In genomic region chr6:118574351-118574750, GRCm38 (mm10) we compare ENCODE assay signal across 11 mouse cellular contexts. TPM values are rescaled to one million over a fixed set of nuclear protein-coding genes. Genes with fewer than 3 reads are reported as not detected.
DNase-seq lines count a peak whose midpoint lies in the region; ATAC-seq lines count a peak whose summit lies in the region.
"Had no signal": no experiment of that assay in that cellular context is flagged by ENCODE, and none has a peak within 500 bp of the region (broad histone marks: within the 10 kb centered on the region; RNA-seq: fewer than 3 reads in every experiment).

No protein-coding gene starts in this region.

- no peak for ATAC-seq in kidney, embryonic 15.5 days (replicated peaks; ENCODE audit: low FRiP score)
- ATAC-seq in hindbrain, embryonic 15.5 days (ENCODE audit: low FRiP score, low read depth) = peak; percentile 59; the same call in 1 of the 2 replicates
- ATAC-seq in limb, embryonic 13.5 days (ENCODE audit: low FRiP score, low read depth) = 0 out of 2 replicates have a peak, but pooled peaks have one; percentile 48
- ATAC-seq in CD4-positive, CD25-positive, alpha-beta regulatory T cell, adult 4 months = no peak
- ATAC-seq: activated CD4-positive, CD25-positive, alpha-beta regulatory T cell, adult 4 months had no signal

- WGBS in kidney, embryonic 15.5 days = 72% methylated on average over 6 of the region's 6 CpGs
- WGBS in hindbrain, embryonic 15.5 days = 70% methylated on average over 6 of the region's 6 CpGs
- WGBS in limb, embryonic 13.5 days = 45% methylated on average over 6 of the region's 6 CpGs

- H3K27me3 ChIP-seq in kidney, embryonic 15.5 days = no peaks in the 10 kb centered on the region
- H3K27me3 ChIP-seq in hindbrain, embryonic 15.5 days = no peaks in the 10 kb centered on the region
- no peaks in the 10 kb centered on the region for H3K27me3 ChIP-seq in limb, embryonic 13.5 days

- no peaks in the 10 kb centered on the region for H3K4me1 ChIP-seq in kidney, embryonic 15.5 days
- peaks cover 7% of the 10 kb centered on the region; the same call in 1 of the 2 replicates for H3K4me1 ChIP-seq in hindbrain, embryonic 15.5 days (replicated peaks)
- peaks cover 7% of the 10 kb centered on the region; the same call in 1 of the 2 replicates for H3K4me1 ChIP-seq in limb, embryonic 13.5 days

- no peaks in the 10 kb centered on the region for H3K36me3 ChIP-seq in kidney, embryonic 15.5 days
- H3K36me3 ChIP-seq in hindbrain, embryonic 15.5 days = no peaks in the 10 kb centered on the region
- no peaks in the 10 kb centered on the region for H3K36me3 ChIP-seq in limb, embryonic 13.5 days

- H3K27ac ChIP-seq in kidney, embryonic 15.5 days = no peak overlapping the region
- H3K27ac ChIP-seq in hindbrain, embryonic 15.5 days (replicated peaks) = peak overlapping the region; percentile 49; the same call in 1 of the 2 replicates
- no peak overlapping the region for H3K27ac ChIP-seq in limb, embryonic 13.5 days

- H3K4me3 ChIP-seq in kidney, embryonic 15.5 days (replicated peaks) = no peak overlapping the region
- no peak overlapping the region for H3K4me3 ChIP-seq in hindbrain, embryonic 15.5 days
- H3K4me3 ChIP-seq in limb, embryonic 13.5 days = no peak overlapping the region

- no peaks in the 10 kb centered on the region for H3K9me3 ChIP-seq in kidney, embryonic 15.5 days (replicated peaks)
- H3K9me3 ChIP-seq in hindbrain, embryonic 15.5 days = no peaks in the 10 kb centered on the region
- no peaks in the 10 kb centered on the region for H3K9me3 ChIP-seq in limb, embryonic 13.5 days

- intact Hi-C loops in left cerebral cortex, postnatal 10 days (cut with DNase I) = no loop called here

- no peak overlapping the region for H3K4me2 ChIP-seq in kidney, embryonic 15.5 days
- no peak overlapping the region; the same call in 1 of the 2 replicates for H3K4me2 ChIP-seq in hindbrain, embryonic 15.5 days
- no peak overlapping the region for H3K4me2 ChIP-seq in limb, embryonic 13.5 days (replicated peaks)
- H3K4me2 ChIP-seq: heart, embryonic 11.5 days had no signal

- no peak overlapping the region for H3K9ac ChIP-seq in kidney, embryonic 15.5 days
- H3K9ac ChIP-seq in hindbrain, embryonic 15.5 days = no peak overlapping the region
- no peak overlapping the region for H3K9ac ChIP-seq in limb, embryonic 13.5 days

- DNase-seq in kidney, adult 11 months = peak; percentile 40
- peak; percentile 81 for DNase-seq in R1 (ENCODE audit: low read depth, low spot score)
- no peak for DNase-seq in left cerebral cortex, postnatal 10 days (ENCODE audit: extremely low spot score in 1 of 2, low spot score in 2 of 2)
- DNase-seq in spleen, postnatal 4 days (ENCODE audit: low spot score in 2 of 2) = no peak
- DNase-seq: right cerebral cortex, postnatal 14 days had no signal

RNA-seq across cellular contexts. Expression of gene Ankrd26, which starts 12.3 kb away (rescaled TPM):
- polyA plus RNA-seq in kidney, embryonic 15.5 days (2015; fragmentation: Nextera tagmentation; extraction: Ambion mirVana) = 16.5 and 17.3 TPM in 2 replicates
- 14.5 and 19.1 TPM in 2 replicates for polyA plus RNA-seq in hindbrain, embryonic 15.5 days (2015; fragmentation: Nextera tagmentation; extraction: Ambion mirVana)
- polyA plus RNA-seq in limb, embryonic 13.5 days (2015; fragmentation: Nextera tagmentation; extraction: Ambion mirVana) = 16.4 and 16.8 TPM in 2 replicates
- total RNA-seq in left cerebral cortex, postnatal 10 days (2021) = 1 to 10 TPM; 7.7 to 7.9 TPM
- polyA plus RNA-seq in CD4-positive, CD25-positive, alpha-beta regulatory T cell, adult 4 months (2017; shearing (Covaris generic)) = 10 to 100 TPM; 11.1 to 11.4 TPM

Comparison
In these comparisons a context has a peak if more than half of its experiments do, and no peak if none do; other contexts are left out.
1. DNase-seq: peak in kidney, adult 11 months (single experiment) and R1 (single experiment); none in left cerebral cortex, postnatal 10 days (0 of 2) and spleen, postnatal 4 days (0 of 2).
2. ATAC-seq: peak in hindbrain, embryonic 15.5 days (single experiment) and limb, embryonic 13.5 days (single experiment); none in kidney, embryonic 15.5 days (single experiment) and CD4-positive, CD25-positive, alpha-beta regulatory T cell, adult 4 months (single experiment).